Mouse (Mus musculus) spleen, postnatal 0 days (tissue): ENCODE data around the gene Cyp2c38. TPM values are rescaled to one million over a fixed set of nuclear protein-coding genes. Genes with fewer than 3 reads are reported as not detected.

Experiments used
- polyA plus RNA-seq: library from polyadenylated mRNA; unstranded; fragments of >200 nt; fragmentation: Nextera tagmentation; extraction: Ambion mirVana; gene quantifications from 2 replicates; pipeline ENCODE4 v1.2.1, GENCODE M21; 2015

The Cyp2c38 gene
- not detected in 2 replicates for polyA plus RNA-seq

GRCm38 (mm10) chr19:39462941-39463340, at the start of gene Cyp2c38:
Gene Cyp2c38 (minus strand): TSS chr19:39463075.

DNA sequence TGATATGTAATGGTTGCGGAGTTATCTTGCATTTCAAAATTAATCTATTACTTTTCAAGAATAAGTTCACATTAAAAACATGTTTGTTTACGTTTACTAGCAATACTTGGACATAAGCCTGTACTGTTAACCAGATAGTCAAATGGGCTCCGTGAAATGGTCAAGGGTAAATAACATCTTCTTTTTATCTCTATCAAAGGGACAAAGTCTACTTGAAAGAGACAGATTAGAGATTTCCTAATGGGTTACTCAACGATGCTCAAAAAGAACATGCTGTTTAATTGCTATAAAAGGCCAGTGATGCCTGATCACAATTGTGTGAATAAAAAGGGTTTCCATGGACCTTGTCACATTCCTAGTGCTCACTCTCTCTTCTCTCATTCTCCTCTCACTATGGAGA, 47.7 kb upstream of the Cyp2c38 start, which contains the start of gene Cyp2c39:
TSS of gene Cyp2c39 (plus strand) at position 329 of the 400 bp plus-strand sequence.

Other genes starting within 250 kb of the Cyp2c38 start
- gene Cyp2c29, start 193.7 kb downstream of the Cyp2c38 start, polyA plus RNA-seq = not detected in 2 replicates
- gene Cyp2c39, start 47.8 kb upstream of the Cyp2c38 start, polyA plus RNA-seq = not detected in 2 replicates
- not detected in 2 replicates for gene Cyp2c67, start 186.0 kb upstream of the Cyp2c38 start, polyA plus RNA-seq